Mouse (Mus musculus): Measurements from ENCODE around the gene Ifit2. TPM values are rescaled to one million over a fixed set of nuclear protein-coding genes. Genes with fewer than 3 reads are reported as not detected.

The Ifit2 gene
- total and polyA plus RNA-seq, 3 experiments: 0.69 to 2.7 TPM; not detected in 1

- TF ChIP-seq POLR2A (IDR thresholded peaks at IDR 0.05; ENCODE audit: control insufficient read depth in 1 of 2, insufficient read depth in 1 of 2, low read depth in 1 of 2, low read length in 2 of 2, poor library complexity in 1 of 2): 0 out of 4 replicates have a peak, but pooled peaks of 1 of the 2 experiments have one; percentile 37
- peak; percentile 60 to 73 (median 68) for TF ChIP-seq CTCF (IDR thresholded peaks at IDR 0.05 in 2 of 3, conservative IDR thresholded peaks at IDR 0.05 in 1 of 3; ENCODE audit: control insufficient read depth in 1 of 3, insufficient read depth in 1 of 3, low read depth in 2 of 3, low read length in 3 of 3, poor library complexity in 1 of 3, severe bottlenecking in 1 of 3)
- TF ChIP-seq ZNF384 (IDR thresholded peaks at IDR 0.05; ENCODE audit: low read depth, low read length): peak; percentile 59; the same call in 1 of the 2 replicates
- peak; percentile 14; the same call in 1 of the 2 replicates for TF ChIP-seq MYB (IDR thresholded peaks at IDR 0.05; ENCODE audit: low read depth, low read length)
Observed at GRCm38 (mm10) chr19:34550534-34551223, at the start of gene Ifit2 (continued).

GRCm38 (mm10) chr19:34500763-34501162 lies 49.7 kb upstream of the Ifit2 start:
- Histone ChIP-seq H3K4me3 (ENCODE audit: control insufficient read depth in 1 of 2, insufficient read depth in 1 of 2, low read depth in 2 of 2, low read length in 2 of 2) (no peak overlapping the region), H3K9me3 (replicated peaks; ENCODE audit: insufficient read depth, low read length) (no peaks in the 10 kb centered on the region), H3K27ac (ENCODE audit: control insufficient read depth, low read depth, low read length) (no peak overlapping the region), H3K4me1 (ENCODE audit: control insufficient read depth in 1 of 2, insufficient read depth in 2 of 2, low read length in 2 of 2) (peaks cover 0 to 3% of the 10 kb centered on the region in 2 experiments; a peak in 2 of 4 replicates), H3K27me3 (ENCODE audit: control insufficient read depth in 1 of 2, insufficient read depth in 2 of 2, low read length in 2 of 2) (no peaks in the 10 kb centered on the region), H3K79me2 (ENCODE audit: control insufficient read depth, insufficient read depth, low read length, poor library complexity) (no peaks in the 10 kb centered on the region), H3K36me3 (ENCODE audit: control insufficient read depth in 1 of 2, insufficient read depth in 2 of 2, low read length in 2 of 2) (peaks cover 0 to 4% of the 10 kb centered on the region in 2 experiments; a peak in 2 of 4 replicates), H3K9ac (ENCODE audit: control insufficient read depth, low read depth, low read length, poor library complexity, severe bottlenecking) (no peak overlapping the region)
- TF ChIP-seq CTCF (IDR thresholded peaks at IDR 0.05 in 2 of 3, conservative IDR thresholded peaks at IDR 0.05 in 1 of 3; ENCODE audit: control insufficient read depth in 1 of 3, insufficient read depth in 1 of 3, low read depth in 2 of 3, low read length in 3 of 3, poor library complexity in 1 of 3, severe bottlenecking in 1 of 3) (peak; percentile 45 to 70 (median 53)), USF1 (IDR thresholded peaks at IDR 0.05; ENCODE audit: low read depth, low read length) (no peak), SMC3 (IDR thresholded peaks at IDR 0.05; ENCODE audit: low read depth, low read length) (peak; percentile 68), RAD21 (IDR thresholded peaks at IDR 0.05; ENCODE audit: low read depth, low read length) (peak; percentile 42)
- DNase-seq (ENCODE audit: low read depth, low spot score): peak; percentile 81

GRCm38 (mm10) chr19:34505161-34505721 lies 45.3 kb upstream of the Ifit2 start:
- no peak overlapping the region for H3K9ac ChIP-seq (ENCODE audit: control insufficient read depth, low read depth, low read length, poor library complexity, severe bottlenecking)
- H3K9me3 ChIP-seq (replicated peaks; ENCODE audit: insufficient read depth, low read length): no peaks in the 10 kb centered on the region
- H3K27me3 ChIP-seq (ENCODE audit: control insufficient read depth in 1 of 2, insufficient read depth in 2 of 2, low read length in 2 of 2): no peaks in the 10 kb centered on the region
- peaks cover 0 to 3% of the 10 kb centered on the region in 2 experiments; a peak in 2 of 4 replicates for H3K4me1 ChIP-seq (ENCODE audit: control insufficient read depth in 1 of 2, insufficient read depth in 2 of 2, low read length in 2 of 2)
- peaks cover 0 to 4% of the 10 kb centered on the region in 2 experiments; a peak in 2 of 4 replicates for H3K36me3 ChIP-seq (ENCODE audit: control insufficient read depth in 1 of 2, insufficient read depth in 2 of 2, low read length in 2 of 2)
- H3K4me3 ChIP-seq (ENCODE audit: control insufficient read depth in 1 of 2, insufficient read depth in 1 of 2, low read depth in 2 of 2, low read length in 2 of 2): no peak overlapping the region
- no peak overlapping the region for H3K27ac ChIP-seq (ENCODE audit: control insufficient read depth, low read depth, low read length)
- H3K79me2 ChIP-seq (ENCODE audit: control insufficient read depth, insufficient read depth, low read length, poor library complexity): no peaks in the 10 kb centered on the region
- no peak for TF ChIP-seq ZMIZ1 (IDR thresholded peaks at IDR 0.05; ENCODE audit: low read depth, low read length)
- TF ChIP-seq ZNF384 (IDR thresholded peaks at IDR 0.05; ENCODE audit: low read depth, low read length): no peak
- TF ChIP-seq CTCF (IDR thresholded peaks at IDR 0.05 in 2 of 3, conservative IDR thresholded peaks at IDR 0.05 in 1 of 3; ENCODE audit: control insufficient read depth in 1 of 3, insufficient read depth in 1 of 3, low read depth in 2 of 3, low read length in 3 of 3, poor library complexity in 1 of 3, severe bottlenecking in 1 of 3): no peak
- no peak for TF ChIP-seq EP300 (IDR thresholded peaks at IDR 0.05; ENCODE audit: low read depth in 1 of 2, low read length in 2 of 2)
- no peak for TF ChIP-seq MEF2A (IDR thresholded peaks at IDR 0.05; ENCODE audit: extremely low read depth, insufficient replicate concordance, low read depth, low read length, poor library complexity, severe bottlenecking)
- TF ChIP-seq KAT2A (conservative IDR thresholded peaks at IDR 0.05; ENCODE audit: low read depth, low read length): no peak
- DNase-seq (ENCODE audit: low read depth, low spot score): no peak

Data from MEL (cell line).